Mouse (Mus musculus): ENCODE results near the gene Zfp398. TPM values are rescaled to one million over a fixed set of nuclear protein-coding genes. Genes with fewer than 3 reads are reported as not detected.

Gene Zfp398
- polyA plus RNA-seq, 1 experiment = 26.5 TPM

DNA sequence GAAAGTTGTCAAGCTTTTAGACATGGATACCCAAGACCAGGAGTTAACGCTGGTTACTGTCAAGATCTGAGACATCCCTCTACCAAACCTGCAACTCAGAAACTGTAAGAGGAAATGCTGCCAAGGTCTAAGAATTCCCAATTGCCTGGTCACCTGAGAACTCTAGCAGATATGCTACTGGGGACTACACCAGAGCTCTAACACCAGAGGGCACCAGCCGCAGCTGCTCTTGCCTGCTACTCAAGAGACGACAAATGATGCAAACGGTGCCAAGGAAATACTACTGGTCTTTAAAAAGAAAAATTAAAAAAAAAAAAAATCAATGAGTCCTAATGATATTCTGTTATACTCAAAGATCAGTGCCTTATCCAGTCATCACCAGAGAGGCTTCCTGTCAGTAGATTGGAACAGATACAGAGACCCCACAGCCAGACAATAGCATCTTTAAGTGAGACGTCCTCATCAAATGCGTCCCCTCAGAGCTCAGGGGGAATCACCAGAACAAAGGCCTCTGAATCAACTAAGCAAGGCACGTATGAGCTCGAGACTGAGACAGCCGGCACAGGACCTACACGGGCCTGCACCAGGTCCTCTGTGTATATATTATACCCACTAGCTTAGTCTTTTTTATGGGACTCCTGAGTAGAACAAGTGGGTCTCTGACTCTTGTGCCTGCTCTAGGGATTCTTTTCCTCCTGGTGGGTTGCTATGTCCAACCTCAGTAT lies 41.2 kb upstream of the Zfp398 start:
- WGBS = 86% methylated on average over 10 of the region's 10 CpGs
- H3K36me3 ChIP-seq (ENCODE audit: control insufficient read depth, insufficient read depth, low read length) = peaks cover 35% of the 10 kb centered on the region
- H3K4me3 ChIP-seq (ENCODE audit: control insufficient read depth, insufficient read depth, low read length) = no peak overlapping the region
- TF ChIP-seq POLR2A (IDR thresholded peaks at IDR 0.05; ENCODE audit: control insufficient read depth, extremely low read depth, insufficient read depth, low read length, poor library complexity) (no peak), CTCF (IDR thresholded peaks at IDR 0.05; ENCODE audit: borderline replicate concordance, control insufficient read depth, extremely low read depth, insufficient read depth, low read length, poor library complexity) (no peak)
- H3K27me3 ChIP-seq (ENCODE audit: control insufficient read depth, insufficient read depth, low read length) = no peaks in the 10 kb centered on the region
- no peak overlapping the region for H3K27ac ChIP-seq (ENCODE audit: control insufficient read depth, insufficient read depth, low read length)
- peak; percentile 30 for DNase-seq
- no peaks in the 10 kb centered on the region for H3K4me1 ChIP-seq (replicated peaks; ENCODE audit: control insufficient read depth, insufficient read depth, low read length)

DNA sequence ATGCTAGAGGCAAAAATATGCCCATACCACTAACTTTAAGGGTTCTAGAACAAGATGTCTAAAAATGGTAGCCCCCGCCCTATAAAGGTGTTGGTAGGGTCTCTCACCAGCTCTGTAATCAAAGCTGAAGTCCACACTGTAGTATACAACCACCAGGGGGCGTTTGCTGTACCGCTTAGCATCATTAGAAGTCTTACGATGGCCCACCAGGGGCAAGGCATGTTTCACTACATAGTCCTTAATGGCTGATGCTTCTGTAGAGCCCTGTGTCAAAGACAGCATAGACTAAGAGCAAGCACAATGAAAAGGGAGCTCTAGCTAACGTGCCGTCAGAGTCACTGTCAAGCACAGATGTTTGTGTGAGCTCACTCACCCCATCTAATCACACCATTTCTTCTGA lies 36.4 kb upstream of the Zfp398 start:
- H3K36me3 ChIP-seq (ENCODE audit: control insufficient read depth, insufficient read depth, low read length) = peaks cover 55% of the 10 kb centered on the region
- WGBS = 44% methylated on average over 6 of the region's 6 CpGs
- no peak overlapping the region for H3K27ac ChIP-seq (ENCODE audit: control insufficient read depth, insufficient read depth, low read length)
- no peaks in the 10 kb centered on the region for H3K27me3 ChIP-seq (ENCODE audit: control insufficient read depth, insufficient read depth, low read length)
- no peak overlapping the region for H3K4me3 ChIP-seq (ENCODE audit: control insufficient read depth, insufficient read depth, low read length)
- DNase-seq = peak; percentile 71
- no peak for TF ChIP-seq POLR2A (IDR thresholded peaks at IDR 0.05; ENCODE audit: control insufficient read depth, extremely low read depth, insufficient read depth, low read length, poor library complexity)
- no peak for TF ChIP-seq CTCF (IDR thresholded peaks at IDR 0.05; ENCODE audit: borderline replicate concordance, control insufficient read depth, extremely low read depth, insufficient read depth, low read length, poor library complexity)
- no peaks in the 10 kb centered on the region for H3K4me1 ChIP-seq (replicated peaks; ENCODE audit: control insufficient read depth, insufficient read depth, low read length)

DNA sequence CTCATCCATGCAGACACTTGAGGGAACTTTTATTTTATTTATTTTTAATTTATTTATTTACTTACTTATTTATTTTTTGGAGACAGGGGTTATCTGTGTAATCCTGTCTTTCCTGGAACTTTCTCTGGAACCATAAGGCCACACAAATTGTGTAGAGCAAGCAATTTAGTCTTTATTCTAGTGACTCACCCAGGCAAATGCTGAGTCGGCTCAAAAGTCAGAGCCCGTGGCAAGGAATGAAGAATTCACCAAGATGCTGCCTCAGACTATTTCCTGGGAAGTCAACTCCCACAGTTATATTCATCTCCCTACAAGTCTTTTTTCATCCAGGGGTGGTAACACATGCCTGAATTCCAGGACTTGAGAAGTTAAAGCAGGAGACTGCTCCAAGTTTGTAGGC lies 29.9 kb upstream of the Zfp398 start:
- Histone ChIP-seq H3K36me3 (ENCODE audit: control insufficient read depth, insufficient read depth, low read length) (peaks cover 42% of the 10 kb centered on the region), H3K4me3 (ENCODE audit: control insufficient read depth, insufficient read depth, low read length) (no peak overlapping the region), H3K27me3 (ENCODE audit: control insufficient read depth, insufficient read depth, low read length) (no peaks in the 10 kb centered on the region), H3K4me1 (replicated peaks; ENCODE audit: control insufficient read depth, insufficient read depth, low read length) (no peaks in the 10 kb centered on the region), H3K27ac (ENCODE audit: control insufficient read depth, insufficient read depth, low read length) (no peak overlapping the region)
- TF ChIP-seq POLR2A (IDR thresholded peaks at IDR 0.05; ENCODE audit: control insufficient read depth, extremely low read depth, insufficient read depth, low read length, poor library complexity) = no peak
- DNase-seq = no peak
- WGBS = 93% methylated on average over 2 of the region's 2 CpGs

DNA sequence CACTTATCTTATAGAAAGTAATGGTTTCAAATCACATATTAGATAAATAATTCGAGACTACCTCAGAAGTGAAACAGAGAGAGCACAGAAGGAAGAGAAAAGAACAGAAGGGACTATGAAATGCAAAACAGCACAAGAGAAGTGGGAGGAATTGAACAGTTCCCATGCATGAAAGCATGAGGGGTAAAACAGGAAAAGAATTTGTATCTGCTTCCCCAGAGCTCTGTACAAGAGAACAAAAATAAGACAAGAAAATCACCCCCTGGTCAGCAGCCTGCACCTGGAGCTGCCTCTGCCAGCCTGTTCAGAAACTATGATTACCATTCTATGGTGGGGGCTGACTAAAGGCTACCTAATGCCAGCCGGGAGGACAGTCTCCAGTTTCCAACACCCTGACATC lies 28.0 kb upstream of the Zfp398 start:
- H3K4me1 ChIP-seq (replicated peaks; ENCODE audit: control insufficient read depth, insufficient read depth, low read length) = peaks cover 4% of the 10 kb centered on the region
- peaks cover 38% of the 10 kb centered on the region for H3K36me3 ChIP-seq (ENCODE audit: control insufficient read depth, insufficient read depth, low read length)
- no peak for TF ChIP-seq CTCF (IDR thresholded peaks at IDR 0.05; ENCODE audit: borderline replicate concordance, control insufficient read depth, extremely low read depth, insufficient read depth, low read length, poor library complexity)
- TF ChIP-seq POLR2A (IDR thresholded peaks at IDR 0.05; ENCODE audit: control insufficient read depth, extremely low read depth, insufficient read depth, low read length, poor library complexity) = no peak
- no peaks in the 10 kb centered on the region for H3K27me3 ChIP-seq (ENCODE audit: control insufficient read depth, insufficient read depth, low read length)
- WGBS = 87% methylated on average over 2 of the region's 2 CpGs
- no peak for DNase-seq
- no peak overlapping the region for H3K4me3 ChIP-seq (ENCODE audit: control insufficient read depth, insufficient read depth, low read length)
- no peak overlapping the region for H3K27ac ChIP-seq (ENCODE audit: control insufficient read depth, insufficient read depth, low read length)

DNA sequence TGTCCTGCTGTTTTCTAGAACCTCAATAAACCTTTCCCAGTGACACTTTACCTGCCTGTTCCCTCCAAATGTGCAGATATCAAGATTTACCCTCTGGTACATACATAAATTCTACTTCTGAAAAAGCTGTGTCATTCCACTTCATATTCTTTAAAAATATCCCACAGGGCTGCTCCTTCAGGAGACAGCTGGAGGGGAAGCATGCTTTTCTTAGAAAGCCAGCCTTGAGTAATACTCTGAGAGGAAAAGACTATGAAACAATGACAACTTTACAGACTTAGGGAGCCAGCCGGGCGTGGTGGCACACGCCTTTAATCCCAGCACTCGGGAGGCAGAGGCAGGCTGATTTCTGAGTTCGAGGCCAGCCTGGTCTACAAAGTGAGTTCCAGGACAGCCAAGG lies 26.9 kb upstream of the Zfp398 start:
- Histone ChIP-seq H3K27me3 (ENCODE audit: control insufficient read depth, insufficient read depth, low read length) (no peaks in the 10 kb centered on the region), H3K4me1 (replicated peaks; ENCODE audit: control insufficient read depth, insufficient read depth, low read length) (peaks cover 4% of the 10 kb centered on the region), H3K27ac (ENCODE audit: control insufficient read depth, insufficient read depth, low read length) (no peak overlapping the region), H3K36me3 (ENCODE audit: control insufficient read depth, insufficient read depth, low read length) (peaks cover 27% of the 10 kb centered on the region), H3K4me3 (ENCODE audit: control insufficient read depth, insufficient read depth, low read length) (no peak overlapping the region)
- 91% methylated on average over 5 of the region's 5 CpGs for WGBS
- no peak for DNase-seq
- TF ChIP-seq CTCF (IDR thresholded peaks at IDR 0.05; ENCODE audit: borderline replicate concordance, control insufficient read depth, extremely low read depth, insufficient read depth, low read length, poor library complexity) = no peak
- TF ChIP-seq POLR2A (IDR thresholded peaks at IDR 0.05; ENCODE audit: control insufficient read depth, extremely low read depth, insufficient read depth, low read length, poor library complexity) = no peak

DNA sequence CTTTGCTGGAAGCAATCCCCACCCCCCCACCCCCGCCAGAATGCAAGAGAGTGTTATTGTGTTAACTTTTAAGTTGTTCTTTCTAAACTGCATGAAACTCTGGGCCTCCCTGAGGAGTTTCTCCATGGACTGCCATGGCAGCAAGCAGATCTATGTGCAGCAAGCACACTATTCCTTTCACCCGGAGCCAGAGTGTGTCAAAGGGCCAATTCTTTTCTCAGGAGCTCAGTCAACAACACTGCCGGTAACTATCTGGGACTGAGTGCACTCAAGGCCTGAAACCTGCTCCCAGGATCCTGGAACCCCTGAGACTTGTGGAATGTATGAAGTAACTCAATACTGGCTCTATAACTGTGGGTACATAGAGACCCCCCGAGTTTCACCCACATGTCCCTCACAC lies 26.4 kb upstream of the Zfp398 start:
- no peak for DNase-seq
- Histone ChIP-seq H3K27ac (ENCODE audit: control insufficient read depth, insufficient read depth, low read length) (no peak overlapping the region), H3K4me3 (ENCODE audit: control insufficient read depth, insufficient read depth, low read length) (no peak overlapping the region), H3K4me1 (replicated peaks; ENCODE audit: control insufficient read depth, insufficient read depth, low read length) (peaks cover 4% of the 10 kb centered on the region), H3K36me3 (ENCODE audit: control insufficient read depth, insufficient read depth, low read length) (peaks cover 22% of the 10 kb centered on the region), H3K27me3 (ENCODE audit: control insufficient read depth, insufficient read depth, low read length) (no peaks in the 10 kb centered on the region)
- 91% methylated on average over 4 of the region's 4 CpGs for whole genome bisulfite sequencing
- TF ChIP-seq POLR2A (IDR thresholded peaks at IDR 0.05; ENCODE audit: control insufficient read depth, extremely low read depth, insufficient read depth, low read length, poor library complexity) (no peak), CTCF (IDR thresholded peaks at IDR 0.05; ENCODE audit: borderline replicate concordance, control insufficient read depth, extremely low read depth, insufficient read depth, low read length, poor library complexity) (no peak)

DNA sequence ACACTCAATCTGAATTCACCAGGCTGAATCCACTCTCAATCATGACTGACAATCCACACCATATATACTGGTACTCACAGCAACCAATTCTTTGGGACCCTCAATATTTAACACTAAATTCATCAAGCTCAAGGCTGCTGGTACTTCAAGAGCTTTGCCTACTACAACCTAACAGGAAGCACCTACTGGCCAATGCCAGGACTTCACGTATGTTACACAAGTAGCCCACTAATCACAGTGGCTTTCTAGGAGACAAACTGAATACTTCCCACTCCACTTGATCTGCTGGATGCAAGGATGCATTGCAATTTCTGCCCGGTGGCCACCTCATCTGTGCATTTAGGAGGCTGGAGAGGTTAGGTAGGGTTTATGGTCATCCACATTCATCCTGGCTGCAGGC lies 25.3 kb upstream of the Zfp398 start:
- Histone ChIP-seq H3K4me1 (replicated peaks; ENCODE audit: control insufficient read depth, insufficient read depth, low read length) (peaks cover 4% of the 10 kb centered on the region), H3K27me3 (ENCODE audit: control insufficient read depth, insufficient read depth, low read length) (no peaks in the 10 kb centered on the region), H3K36me3 (ENCODE audit: control insufficient read depth, insufficient read depth, low read length) (peaks cover 21% of the 10 kb centered on the region), H3K27ac (ENCODE audit: control insufficient read depth, insufficient read depth, low read length) (no peak overlapping the region), H3K4me3 (ENCODE audit: control insufficient read depth, insufficient read depth, low read length) (no peak overlapping the region)
- no peak for DNase-seq
- TF ChIP-seq POLR2A (IDR thresholded peaks at IDR 0.05; ENCODE audit: control insufficient read depth, extremely low read depth, insufficient read depth, low read length, poor library complexity) = no peak
- TF ChIP-seq CTCF (IDR thresholded peaks at IDR 0.05; ENCODE audit: borderline replicate concordance, control insufficient read depth, extremely low read depth, insufficient read depth, low read length, poor library complexity) = no peak
- 86% methylated on average over 2 of the region's 2 CpGs for WGBS

Measured in thymus, adult 2 months (tissue).